Mouse (Mus musculus) ovary, adult 18-20 months (tissue): ENCODE measurements at regions not wholly inside any gene's neighbourhood (a gene's known extent, or its start where the extent isn't known, plus 50 kb on each side); places are given as distances from the start of the nearest gene placed in this dataset.
"Not testable (repeated sequence)": the region's sequence is repeated elsewhere in the genome, so short reads cannot be mapped to it uniquely, and the experiment has no call there.

ENCODE experiments used
- DNase-seq: peaks from one replicate; pipeline ENCODE4 v3.0.0; 2022; ENCODE audit warnings: low spot score, mixed read lengths

- DNase-seq = no peak
These were observed 547.7 kb upstream of the Zfp960 start for GRCm38 (mm10) chr17:16516173-16516572.

DNA sequence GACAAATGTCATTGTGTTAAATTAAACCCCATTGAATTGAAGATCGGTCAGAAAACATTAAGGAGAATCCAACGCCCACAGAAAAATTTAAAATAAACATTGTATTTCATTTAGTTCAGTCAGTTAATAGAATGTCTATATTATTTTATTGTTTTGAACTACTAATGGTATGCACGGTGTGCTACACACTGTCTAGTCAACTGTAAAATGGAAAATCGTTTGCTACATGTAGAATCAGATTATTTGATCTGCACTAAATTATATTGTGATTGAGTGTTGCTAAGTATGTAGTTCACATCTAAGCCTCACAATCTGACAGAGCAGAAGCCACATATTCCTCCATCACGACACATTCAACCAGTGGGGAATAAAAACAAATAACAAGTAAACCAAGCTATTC lies 570.0 kb upstream of the Zfp960 start:
- no peak for DNase-seq

- no peak for DNase-seq
These were observed 570.4 kb upstream of the Zfp960 start for GRCm38 (mm10) chr17:16493546-16493945.

GRCm38 (mm10) chr17:16492551-16492950 lies 571.4 kb upstream of the Zfp960 start:
- no peak for DNase-seq

DNA sequence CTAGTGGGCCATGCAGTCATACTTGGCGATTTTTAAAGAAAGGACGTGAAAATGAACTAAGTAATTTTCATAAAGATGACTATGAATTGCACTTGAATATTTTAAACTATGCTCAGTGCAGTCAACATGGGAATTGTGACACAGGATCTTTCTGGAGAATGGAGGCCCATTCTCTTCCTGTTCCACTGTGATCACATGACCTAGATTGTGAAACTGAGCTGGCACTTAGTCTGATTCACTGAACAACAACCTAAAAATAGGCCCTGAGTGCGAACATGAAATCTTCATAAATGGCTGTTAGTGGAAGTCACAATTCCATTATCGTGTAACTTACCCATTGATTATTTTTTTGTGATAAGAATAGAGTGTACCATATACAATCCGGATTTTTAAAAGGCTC lies 577.6 kb upstream of the Zfp960 start:
- no peak for DNase-seq

- DNase-seq = no peak
These were observed 579.9 kb upstream of the Zfp960 start for GRCm38 (mm10) chr17:16483976-16484375.

DNA sequence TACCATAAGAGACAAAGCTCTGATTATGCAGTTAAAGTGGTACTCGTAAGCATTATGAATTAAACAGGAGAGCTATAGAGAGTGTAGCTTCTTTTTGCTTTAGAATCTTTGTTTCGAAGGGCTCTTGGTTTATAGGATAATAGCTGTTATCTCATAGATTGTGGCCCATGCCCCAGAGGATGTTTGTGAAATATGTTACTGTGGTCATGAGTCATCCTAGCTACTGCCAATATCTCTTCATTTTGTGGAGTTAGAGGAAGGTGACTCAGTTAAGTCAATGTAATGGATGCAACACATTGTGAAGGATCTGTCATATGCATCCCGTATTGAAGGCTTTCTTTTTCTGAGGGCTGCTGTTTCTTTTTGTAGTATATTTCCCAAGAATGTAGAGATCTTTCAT lies 582.2 kb upstream of the Zfp960 start:
- no peak for DNase-seq

GRCm38 (mm10) chr17:16480579-16480978 lies 583.3 kb upstream of the Zfp960 start:
- no peak for DNase-seq

GRCm38 (mm10) chr17:16461208-16461607 lies 602.7 kb upstream of the Zfp960 start:
- no peak for DNase-seq

DNA sequence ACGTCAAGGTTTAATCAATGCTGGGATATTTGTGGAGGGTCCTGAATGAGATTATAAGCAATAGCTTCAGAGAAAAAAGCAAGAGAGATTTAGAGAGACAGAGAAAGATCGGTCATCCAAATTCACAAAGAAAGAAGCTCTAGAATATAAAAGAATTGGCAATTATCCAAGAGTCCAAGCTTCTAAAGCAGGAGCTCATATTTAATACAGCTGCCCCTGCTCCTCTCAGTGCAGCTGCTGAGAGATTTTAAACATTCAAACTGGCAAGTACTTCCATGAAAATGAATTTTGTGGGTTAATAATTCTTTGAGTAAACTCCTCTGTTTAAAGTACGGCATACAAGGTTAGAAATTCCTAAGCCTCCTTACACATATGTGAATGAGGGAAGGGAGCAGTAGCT lies 610.8 kb upstream of the Zfp960 start:
- no peak for DNase-seq

- DNase-seq = no peak
These were observed 613.7 kb upstream of the Rgmb start for GRCm38 (mm10) chr17:16444562-16444961.

DNA sequence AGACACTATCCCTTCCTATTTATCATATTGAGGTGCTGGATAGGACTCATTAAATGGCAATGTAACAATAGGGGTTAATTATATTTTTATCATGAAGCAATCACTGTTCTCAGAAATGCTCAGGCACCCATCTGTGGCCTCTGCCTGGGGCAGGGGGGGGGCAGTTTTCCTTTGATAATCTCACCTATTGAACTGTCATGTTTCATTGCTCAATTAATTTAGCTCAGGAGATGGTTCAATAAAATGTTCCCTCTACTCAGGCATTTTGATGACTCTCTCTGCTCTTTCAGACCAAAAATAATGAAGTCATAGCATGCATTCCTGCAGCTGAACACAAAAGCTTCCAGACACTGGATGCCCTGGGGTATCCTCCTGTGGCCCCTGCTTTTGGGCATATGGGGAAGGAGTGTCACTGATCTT lies 564.4 kb upstream of the Rgmb start:
- no peak for DNase-seq

- not testable (repeated sequence) for DNase-seq
These were observed 544.0 kb upstream of the Rgmb start for GRCm38 (mm10) chr17:16374855-16375221.

GRCm38 (mm10) chr17:16374119-16374854 lies 543.4 kb upstream of the Rgmb start:
- not testable (repeated sequence) for DNase-seq

GRCm38 (mm10) chr17:16372976-16373375 lies 542.1 kb upstream of the Rgmb start:
- peak; percentile 23 for DNase-seq

- no peak for DNase-seq
These were observed 513.2 kb upstream of the Rgmb start for GRCm38 (mm10) chr17:16344061-16344460.

DNA sequence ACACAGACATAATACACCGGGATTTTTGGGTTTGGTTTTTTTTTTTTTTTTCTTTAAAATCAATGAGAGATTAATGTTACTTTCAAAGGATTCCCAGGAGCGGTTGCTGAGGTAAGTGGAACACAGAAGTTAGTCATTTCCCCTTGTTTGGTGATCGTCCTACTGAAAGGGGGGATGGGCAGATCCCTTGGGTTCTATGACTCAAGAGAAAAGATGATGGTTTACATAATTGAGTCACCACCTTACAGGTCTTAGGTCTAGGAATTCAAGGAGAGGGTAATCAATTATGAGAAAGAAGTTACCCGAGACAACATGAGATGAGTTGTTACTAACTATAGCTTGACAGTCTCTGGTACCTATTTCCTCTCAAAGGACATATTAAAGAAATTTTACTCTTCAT lies 511.9 kb upstream of the Rgmb start:
- no peak for DNase-seq

DNA sequence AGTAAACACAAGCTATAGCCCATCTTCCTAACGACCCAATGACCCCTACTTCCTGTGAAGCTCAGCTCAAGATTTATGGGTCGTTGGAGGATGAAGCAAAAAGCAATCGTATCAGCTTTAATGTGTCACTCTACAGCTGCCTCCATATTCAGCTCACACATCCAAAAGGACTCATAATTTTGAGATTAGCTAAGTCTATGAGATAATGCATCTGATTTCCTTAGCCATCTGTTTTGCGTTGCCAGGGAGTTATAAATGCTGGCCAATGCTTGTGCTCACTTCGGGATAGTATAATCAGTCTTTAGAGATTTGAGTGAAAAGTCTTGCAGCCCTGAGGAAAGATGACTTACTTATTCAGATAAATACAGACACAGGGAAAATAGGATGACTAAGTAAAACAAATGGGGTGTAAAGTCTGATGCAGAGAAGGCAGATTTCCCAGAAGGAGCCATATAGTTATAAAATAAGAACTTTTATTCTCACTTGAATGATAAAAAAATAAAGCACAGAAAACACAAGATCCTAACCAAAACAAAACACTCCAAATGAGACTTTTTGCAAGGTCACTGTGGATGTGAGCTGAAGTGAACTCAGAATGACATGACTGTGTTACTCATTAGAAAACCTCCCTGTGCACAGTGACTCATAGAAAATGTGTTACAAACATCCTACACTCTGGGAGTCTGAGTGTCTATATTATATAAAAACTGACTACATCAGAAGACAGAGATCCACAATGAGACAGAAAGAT lies 509.1 kb upstream of the Rgmb start:
- no peak for DNase-seq

DNA sequence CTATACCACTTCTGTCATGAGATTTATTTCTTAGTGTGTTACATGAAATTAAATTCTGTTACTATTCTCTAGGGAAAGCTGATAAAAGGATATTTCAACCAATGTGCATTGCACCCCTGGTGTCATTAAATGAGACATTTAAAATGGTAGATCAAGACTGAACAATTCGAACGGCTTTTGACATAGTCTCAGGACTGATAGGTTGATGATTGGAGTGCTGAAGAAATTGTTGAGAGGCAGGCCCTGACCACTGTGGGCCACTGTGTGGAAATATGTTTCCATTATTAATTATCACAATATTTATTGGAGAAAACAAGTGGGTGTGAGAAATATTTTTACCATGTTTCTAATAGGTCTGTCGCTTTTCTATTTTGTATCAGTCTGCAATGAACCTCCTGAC lies 481.1 kb upstream of the Rgmb start:
- DNase-seq = no peak

DNA sequence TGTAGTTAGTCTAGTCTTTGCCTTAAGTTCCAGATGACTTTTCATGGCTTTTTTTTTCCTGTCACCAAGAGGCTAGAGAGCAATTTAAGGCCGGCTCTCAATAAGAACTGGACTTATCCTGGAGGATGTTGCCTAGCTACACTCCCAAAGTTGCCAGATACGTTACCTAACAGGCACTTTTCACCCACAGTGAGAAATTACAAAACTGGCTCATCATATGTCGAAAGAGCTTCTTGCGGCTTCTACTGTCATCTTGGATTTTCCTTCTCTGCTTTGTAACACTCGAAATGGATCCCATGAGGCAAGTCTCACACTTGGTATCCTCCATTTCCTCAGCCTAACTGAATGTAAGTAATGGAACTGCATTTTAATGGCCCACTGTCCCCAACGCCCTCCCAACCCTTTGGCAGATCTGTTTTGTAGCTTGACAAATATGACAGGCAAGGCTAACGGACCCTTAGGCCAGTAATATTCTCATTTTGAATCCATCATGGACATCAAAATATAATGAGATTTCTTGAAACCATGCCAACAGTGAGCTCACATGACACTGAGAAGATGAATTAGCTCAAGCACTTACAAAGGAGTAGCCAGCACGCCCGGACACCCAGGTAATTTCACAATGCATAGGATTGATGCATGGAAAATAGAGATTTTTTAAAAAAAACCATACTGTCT lies 480.5 kb upstream of the Rgmb start:
- DNase-seq = no peak

DNA sequence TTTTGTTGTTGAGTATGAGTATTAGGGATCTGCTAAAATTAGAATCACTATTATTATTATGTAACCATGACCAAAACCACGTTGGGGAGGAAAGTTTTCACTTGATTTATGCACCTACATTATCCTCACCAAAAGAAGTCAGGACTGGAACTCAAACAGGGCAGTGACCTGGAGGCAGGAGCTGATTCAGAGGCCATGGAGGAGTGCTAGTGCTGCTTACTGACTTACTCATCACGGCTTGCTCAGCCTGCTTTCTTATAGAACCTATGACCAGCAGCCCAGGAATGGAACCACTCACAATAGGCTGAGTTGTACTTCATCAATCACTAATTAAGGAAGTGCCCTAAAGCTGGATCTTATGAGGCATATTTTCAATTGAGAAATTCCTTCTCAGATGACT lies 470.9 kb upstream of the Rgmb start:
- no peak for DNase-seq

GRCm38 (mm10) chr17:16298553-16298952 lies 467.7 kb upstream of the Rgmb start:
- DNase-seq = no peak
